Mouse (Mus musculus) CD8-positive naive resting alpha-beta T cell, adult 2 months (primary cell): ENCODE measurements around the gene Dysf.

ENCODE experiments used
- DNase-seq, 2 experiments: peaks; one replicate each; pipeline ENCODE4 v3.0.0; 2022; ENCODE audit warnings: low read depth in 2 of 2, low spot score in 2 of 2

The Dysf gene

DNA sequence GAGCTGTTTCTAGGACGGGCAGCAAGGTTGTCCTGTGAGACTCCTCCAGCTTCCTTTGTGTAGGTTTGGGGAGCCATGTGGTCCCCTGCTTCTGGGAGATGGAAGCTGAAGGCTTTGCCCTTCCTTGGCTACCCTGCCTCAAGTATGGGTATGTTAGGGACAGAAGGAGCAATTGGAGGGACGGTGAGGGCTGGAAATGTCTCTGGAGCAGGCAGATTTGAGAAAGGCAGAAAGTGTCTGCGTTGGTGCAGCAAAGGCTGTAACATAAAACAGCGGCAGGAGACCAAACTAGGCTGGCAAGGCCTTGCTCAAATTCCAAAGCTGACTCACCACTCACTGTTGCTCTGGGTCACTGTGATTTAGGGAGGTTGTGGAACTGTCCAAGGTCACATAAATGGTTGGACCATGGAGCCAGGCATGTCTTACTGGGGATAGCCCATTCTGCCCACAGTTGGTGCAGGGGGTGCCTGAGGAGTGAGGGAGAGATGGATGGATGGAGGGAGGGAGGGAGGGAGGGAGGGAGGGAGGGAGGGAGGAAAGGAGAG, 148.2 kb downstream of the Dysf start:
- DNase-seq, result no peak

DNA sequence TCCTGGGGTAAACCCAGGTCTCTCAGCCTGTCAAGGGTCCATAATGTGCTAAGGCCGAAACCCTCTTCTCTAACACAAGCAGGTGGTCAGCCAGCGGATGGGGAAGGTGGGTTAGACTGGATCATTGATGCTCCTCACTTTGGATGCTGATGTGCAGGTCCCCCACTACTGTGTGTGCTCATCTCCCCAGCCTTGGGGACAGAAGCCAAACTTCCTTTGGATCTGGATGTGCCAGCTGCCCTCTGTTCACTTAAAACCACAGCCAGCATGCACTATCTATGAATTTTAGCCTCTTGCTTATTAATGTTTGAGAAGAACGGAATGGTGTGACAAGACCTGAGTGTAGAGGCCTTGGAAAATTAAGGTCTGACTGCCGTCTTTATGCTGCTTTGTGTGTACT, 150.7 kb downstream of the Dysf start:
- no peak for DNase-seq

DNA sequence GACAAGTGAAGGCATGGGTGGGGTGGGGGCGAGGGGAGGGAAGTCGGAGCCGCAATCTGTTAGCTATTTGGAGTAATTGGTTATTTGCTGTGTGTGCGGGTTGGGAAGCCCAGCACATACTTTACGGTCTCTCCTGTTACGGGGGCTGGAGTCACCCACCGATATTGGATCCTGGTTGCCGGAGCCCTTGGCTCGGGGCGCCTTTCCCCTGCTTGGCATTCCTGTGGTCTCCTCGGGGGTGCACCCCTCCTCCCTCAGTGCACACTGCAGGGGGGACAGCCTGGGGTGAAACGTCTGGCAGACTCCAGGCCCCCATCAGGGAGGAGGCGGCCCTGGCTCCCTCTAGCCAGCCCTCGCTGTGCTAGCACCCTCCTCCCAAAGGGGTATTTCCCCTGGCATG, 159.2 kb downstream of the Dysf start:
- no peak for DNase-seq

DNA sequence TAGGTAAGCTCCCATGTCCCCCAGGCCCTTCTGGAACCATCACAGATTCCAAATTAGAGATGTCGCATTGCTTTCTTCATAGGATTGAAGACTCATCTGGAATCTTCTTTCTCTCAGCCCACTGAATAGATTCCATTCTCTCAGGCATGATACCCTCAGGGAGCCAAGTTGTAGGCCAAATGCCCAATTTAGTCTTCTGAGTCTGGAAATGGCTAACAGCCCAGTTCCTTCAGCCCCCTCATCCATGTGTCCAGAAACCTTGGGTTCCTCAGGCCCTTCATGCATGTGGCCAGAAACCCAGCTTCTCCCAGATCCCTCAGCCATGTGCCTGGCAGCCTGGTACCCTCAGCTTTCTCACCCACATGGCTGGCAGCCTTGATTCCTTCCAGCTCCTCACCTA, 160.2 kb downstream of the Dysf start:
- no peak for DNase-seq

DNA sequence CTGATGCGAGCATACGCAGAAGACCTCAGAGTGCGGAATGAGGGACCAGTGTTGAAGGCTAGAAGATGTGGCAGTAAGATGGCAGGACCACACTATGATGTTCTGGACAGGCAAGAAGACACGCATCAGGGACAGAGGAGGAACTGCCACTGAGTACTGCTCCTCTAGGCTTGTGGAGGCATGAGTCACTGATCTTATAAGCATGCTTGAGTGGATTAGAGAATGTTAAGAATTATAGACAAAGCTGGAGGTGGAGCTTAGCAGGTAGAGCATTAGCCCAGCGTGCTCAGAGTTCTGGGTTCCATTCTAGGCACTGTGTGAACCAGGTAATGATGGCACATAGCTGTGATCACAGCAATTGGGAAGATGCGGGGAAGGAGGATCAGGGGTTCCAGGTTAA, 165.2 kb downstream of the Dysf start:
- no peak for DNase-seq

DNA sequence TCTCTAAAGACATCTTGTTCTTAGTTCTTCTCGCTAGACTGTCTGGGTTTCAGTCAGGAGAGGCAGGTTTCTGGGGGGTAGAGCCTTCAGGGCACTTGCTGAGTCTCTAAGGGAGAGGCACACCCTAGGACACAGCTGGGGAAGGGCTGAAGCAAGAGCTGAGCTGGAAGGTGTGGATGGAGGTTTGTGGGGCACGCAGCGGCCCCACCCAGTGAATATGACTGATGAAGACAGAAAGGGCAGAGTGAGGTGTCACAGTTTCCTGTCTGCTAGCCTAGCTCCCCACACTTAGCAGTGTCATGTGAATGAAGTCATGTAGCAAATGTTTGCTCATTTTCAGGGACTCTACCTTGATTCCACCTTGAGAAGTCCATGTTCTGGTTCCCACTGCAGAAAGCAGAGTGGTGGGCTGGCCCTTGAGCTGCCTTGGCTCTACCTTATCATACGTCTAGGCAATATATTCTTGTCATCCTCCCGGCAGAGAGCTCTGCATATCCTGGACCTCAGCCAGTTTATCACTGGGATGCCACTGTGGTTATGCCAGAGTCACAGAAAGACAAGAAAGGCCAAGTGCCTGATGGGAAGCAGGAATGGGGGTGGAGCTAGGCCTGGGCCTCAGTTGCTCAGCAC, 170.5 kb downstream of the Dysf start:
- DNase-seq, result no peak

DNA sequence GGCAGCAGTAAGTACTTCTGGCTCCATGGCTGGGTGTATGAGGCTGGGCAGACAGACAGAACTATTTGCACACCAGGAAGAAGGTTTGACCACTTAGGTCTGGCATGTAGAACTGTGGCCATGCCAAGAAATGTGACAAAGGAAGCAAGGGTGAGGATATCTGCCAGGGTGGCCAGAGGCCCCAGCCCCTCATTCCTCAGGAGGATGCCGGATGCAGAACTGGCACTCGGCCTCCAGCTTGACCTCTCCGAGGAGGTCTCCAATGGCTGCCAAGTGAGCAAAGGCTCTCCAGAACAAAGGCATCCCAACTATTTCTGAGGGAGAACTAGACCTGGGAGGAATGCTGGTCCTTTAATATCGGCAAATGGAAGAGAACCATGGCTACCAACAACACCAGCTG, 173.1 kb downstream of the Dysf start:
- DNase-seq, result no peak

DNA sequence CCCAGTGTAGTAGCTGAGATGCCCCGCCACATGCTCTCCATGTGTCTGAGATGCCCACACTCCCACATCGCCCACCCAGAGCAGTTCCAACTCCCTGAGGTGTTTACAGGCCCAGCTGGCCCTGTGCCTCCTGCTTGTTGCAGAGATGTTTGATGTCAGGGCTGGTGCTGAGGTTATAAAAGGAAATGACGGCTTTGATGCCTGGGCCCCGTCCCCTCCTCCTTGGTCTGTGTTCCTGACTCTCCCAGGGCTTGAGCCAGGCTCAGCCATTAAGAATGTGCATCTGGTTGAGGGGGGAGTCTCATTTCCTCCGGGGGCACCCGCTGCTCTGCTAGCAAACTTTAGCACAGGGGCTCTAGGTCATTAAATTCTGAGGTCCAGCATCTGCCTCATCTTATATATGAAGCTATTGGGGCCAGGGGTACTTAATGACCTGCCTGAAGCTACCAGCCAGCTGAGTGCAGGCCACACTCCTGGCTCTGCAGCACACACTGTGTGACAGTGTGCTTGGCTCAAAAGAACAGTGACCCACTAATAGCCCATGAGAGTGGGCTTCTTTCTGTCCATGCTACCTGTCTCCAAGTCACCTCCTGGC, 183.4 kb downstream of the Dysf start:
- DNase-seq, result no peak

DNA sequence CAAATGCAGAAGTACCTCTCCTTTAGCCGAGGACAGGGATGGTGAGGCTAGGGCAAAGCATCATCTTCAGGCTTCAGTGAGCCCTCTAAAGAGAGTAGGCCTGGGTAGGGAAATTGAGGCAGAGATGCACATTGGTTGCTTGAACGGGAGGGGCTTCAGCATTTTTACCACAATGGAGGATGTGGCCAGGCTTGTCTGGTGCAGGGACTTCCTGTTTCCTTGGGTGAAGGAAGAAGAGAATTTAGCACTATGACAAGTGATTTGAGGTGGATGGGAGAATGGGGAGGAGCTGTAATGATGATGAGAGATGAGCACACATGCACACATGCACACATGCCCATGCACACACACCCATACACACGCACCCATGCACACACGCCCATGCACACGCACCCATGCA, 188.1 kb downstream of the Dysf start:
- DNase-seq, result no peak

DNA sequence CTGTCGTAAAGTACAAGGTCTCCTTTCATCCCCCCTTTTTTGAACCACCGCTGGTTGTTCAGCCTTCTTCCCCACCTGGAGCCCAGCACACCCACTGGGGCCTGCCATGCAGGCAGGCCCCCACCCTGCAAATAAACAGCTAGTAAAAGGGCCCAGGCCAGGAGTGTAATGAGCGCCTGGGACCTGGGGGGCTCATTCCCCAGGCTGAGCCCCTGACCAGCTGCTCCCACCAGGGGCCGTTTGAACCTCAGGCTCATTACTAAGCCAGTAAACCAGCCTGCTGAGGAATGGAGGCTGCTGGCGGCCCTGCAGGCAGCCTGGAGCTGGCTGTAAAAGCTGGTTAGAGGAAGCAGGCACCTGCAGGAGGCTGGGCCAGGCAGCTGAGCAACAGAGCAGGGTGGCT, 189.4 kb downstream of the Dysf start:
- DNase-seq, result no peak

DNA sequence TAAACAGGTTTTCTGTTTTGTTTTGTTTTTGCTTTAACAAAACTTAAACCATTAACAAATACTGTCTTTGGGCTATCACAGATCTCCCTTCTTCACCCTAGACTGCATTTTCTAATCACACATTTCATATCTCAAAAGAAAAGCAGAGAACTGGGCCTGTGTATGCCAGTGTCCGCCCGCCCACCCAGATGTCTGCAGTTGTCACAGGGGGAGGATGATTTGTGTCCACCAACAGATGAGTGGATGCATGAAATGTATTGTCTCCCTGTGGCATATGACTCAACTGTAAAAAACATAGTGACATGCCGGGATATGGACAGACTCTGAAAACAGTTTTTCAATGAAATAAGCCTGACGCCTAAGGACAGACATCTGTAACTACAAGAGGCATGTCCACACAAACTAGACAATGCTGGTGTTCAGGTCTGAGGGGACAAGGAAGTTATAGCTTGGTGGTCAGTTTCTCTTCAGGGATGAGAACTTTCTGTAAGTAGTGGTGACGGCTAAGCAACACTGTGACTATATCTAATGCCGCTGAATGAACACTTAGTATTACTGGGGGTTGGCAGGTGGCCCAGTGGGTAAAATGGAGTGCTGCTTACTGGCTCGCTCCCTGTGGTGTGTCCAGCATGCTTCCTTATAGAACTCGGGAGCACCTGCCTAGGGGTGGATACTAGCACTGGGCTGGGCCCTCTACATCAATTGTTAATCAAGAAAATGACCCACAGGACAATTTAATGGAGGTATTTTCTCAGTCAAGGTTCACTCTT, 193.5 kb downstream of the Dysf start:
- DNase-seq, result no peak

DNA sequence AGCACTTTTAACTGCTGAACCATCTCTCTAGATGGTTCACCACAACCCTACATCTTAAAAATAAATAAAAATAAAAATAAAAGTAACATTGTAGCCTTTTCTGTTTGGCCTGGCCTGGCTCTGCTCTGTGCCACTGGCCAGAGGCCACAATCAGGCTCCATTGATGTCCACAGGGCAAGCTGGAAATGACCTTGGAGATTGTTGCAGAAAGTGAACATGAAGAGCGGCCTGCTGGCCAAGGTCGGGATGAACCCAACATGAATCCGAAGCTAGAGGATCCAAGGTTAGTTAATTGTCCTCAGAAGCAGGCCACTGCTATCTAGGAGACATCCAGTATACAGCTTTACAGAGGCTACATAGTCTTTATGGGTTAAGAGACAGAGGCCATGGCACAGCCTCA, 197.2 kb downstream of the Dysf start:
- no peak for DNase-seq

DNA sequence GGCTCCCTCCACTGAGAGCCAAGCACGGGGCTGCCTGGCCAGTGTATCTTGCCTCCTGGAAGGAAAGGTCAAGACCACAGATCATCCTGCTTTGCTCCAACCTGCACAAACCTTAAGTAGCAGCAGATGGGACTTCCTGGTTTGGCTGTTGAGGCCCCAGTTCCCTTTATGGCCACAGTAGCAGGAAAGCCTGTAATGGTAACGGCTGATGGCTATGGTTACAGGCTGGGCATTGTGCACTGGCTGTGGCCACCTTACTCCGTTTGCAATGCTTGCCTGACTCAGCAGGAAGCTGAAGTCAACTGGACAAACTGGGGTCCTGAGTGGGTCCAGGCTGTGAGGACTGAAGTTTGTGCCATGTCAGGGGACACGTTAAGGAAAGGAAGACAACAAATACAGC, 200.2 kb downstream of the Dysf start:
- DNase-seq, result no peak

DNA sequence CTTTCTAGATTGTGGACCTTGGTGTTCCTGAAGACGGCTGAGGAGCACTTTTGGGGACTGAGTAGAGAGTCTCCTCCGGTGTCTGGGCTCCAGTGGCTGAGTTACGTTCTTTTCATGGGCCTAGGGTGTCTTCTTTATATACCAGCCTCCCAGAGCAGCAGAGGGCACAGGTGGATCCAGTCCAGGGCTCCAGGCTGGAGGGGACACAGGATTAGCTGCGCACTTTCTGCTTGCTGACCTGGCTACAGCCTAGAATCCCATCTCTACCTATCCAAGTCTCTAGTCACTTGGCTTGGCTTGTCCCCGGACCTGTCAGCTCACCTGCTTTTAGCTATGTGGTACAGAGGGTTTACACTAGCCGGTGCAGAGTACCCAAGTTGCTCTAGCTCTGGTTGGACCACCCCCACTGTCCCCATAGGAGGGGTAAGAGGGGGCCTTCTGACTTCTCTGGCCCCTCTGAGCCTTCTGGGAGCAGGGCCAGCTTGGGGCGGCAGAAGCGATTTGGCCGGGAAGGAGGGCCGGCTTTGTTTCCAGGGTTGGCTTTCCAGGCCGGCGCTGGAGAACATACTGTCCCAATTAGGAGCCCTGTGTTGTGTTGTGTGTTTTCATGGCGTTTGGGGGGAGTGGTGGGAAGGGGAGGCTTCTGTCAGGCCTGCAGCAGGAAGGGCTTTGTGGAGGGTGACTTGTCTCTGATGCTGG, 201.5 kb downstream of the Dysf start:
- no peak for DNase-seq

DNA sequence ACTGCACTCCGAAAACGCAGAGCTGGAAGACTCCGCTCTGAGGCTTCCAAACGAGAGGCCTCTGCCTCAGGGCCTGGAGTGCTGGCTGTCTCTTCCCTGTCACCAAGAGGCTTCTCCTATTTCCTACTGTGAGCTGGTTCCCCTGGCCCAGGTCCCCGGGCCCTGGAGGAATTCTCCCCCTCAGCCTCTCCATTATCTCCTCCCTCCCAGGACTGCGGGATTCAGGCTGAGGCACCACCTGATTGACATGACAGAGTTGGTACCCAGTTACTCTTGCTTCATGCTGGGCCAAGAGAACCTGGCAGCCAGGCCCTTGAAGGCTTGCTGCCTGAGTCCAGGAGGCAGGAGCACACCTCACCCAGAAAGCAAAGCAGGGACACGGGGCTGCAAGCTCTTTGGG, 203.1 kb downstream of the Dysf start:
- DNase-seq, result no peak

DNA sequence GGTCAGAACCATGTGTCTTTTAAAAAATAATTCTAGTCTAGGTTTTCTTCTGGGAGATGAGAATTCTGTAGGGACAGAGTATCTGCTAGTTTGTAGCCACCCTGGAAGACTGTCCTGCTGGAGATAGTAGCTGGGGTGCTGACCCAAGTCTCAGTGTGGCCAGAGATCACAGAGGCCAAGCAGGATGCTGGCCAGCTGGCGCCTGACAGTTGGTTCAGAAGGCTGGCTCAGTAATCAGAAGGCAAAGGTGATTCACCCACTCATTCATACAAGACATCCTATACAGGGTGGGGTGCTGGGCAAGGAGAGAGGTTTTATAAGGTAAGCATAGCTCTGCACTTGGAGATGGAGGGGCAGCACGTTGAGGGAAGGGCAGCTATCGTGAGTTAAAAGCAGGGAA, 204.7 kb downstream of the Dysf start:
- no peak for DNase-seq

DNA sequence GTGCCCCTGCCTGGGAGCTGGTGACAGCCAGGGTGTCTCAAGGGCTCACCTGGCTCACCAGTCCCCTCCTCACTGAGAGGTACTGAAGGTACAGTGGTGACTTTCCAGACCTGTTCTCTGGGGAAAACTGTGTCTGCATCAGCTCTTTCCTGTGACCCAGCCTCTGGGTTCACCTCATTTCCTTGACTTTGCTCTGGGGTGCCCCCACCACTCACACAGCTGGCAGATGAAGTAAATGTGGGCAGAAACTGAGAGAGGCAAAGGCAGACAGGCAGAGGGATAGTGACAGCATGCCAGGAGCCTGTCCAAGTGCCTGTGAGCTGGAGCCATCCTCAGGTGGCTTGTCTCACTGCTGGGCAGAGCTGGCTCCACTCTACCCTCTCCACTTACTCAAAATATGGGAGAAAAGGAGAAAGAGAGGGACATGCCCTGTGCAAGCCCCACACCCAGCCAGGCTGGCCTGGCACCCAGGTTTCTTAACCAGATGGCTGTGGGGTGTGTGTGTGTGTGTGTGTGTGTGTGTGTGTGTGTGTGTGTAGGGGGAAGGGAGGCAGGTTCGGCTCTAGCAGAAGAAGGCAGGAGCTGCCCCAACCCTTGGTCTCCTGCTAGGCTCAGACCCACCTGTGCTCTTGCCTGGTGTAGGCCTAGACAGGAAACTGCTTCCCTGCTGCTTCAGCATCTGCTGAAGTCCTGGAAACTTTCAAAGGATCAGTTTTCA, 209.0 kb downstream of the Dysf start:
- DNase-seq, result no peak

DNA sequence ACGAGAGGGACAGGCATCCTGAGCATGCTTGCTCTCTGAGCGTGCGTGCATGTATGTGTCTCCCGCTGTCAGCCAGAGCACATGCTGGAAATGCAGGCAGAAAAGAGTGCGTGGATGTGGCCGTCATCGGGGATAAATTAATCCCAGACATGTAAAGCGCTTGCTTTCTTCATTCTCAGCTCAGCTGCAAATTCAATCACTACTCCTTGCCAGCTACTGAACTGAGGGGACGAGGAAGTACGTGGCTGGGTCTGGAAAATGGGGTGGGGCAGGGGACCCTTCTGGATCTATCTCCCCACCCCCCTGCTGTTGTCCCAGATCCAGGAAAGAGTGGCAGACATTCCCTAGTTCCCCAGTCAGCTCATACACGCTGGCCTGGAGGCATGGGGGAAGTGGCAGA, 210.7 kb downstream of the Dysf start:
- DNase-seq, result no peak

DNA sequence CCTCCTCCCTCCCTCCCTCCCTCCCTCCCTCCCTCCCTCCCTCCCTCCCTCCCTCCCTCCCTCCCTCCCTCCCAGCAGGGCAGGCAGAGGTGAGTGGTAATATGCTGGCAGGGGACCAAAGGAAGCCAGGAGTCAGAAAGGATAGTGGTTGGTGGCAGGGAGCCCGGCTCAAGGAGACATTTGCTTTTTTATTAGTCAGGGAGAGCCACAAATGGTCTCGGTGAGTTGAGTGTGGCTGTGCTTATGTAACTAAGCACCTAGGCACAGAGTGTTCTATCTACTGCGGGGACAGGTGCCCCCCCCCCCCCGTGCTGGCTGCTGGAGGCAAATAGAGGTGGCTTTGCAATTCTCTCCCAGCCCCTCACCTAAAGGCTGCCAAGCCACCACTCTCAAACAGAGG, 216.5 kb downstream of the Dysf start:
- DNase-seq, result no peak

DNA sequence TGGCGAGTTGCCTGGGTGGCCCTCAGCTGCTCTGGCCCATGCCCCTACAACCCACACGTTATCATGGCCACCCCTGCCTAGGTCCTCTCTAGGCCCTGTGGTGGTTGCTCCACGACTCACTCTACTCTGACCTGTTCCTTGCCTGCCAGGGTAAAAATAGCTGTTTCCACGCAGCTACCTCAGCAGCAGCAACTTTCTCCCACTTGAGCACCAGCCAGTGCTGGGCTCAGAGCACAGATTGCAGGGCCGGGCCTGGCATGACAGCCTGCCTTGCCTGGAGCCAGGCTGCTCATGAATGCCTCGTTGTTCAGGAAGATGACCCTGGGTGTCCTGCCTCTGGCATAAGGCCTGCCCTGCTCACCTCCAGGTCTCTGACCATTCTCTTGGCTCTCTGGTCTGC, 217.2 kb downstream of the Dysf start:
- DNase-seq, result no peak

DNA sequence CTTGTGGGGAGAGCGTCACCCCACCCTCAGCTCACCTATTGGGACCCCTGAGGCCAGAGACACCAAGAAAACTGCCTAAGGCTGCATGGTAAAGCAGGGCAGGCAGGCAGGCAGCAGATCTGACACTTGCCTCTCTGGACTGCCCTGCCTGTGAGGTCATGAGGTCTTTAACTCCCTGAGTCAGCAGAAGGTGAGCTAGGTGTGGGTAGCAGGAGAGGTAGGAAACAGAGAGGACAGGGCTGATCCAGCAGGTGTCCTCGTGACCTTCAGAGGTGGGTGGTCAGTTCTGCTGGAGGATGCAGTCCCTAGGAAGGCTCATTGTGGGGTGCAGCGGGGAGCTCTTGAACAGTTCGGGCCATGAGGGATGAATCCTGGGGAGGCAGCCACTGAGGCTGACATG, 219.8 kb downstream of the Dysf start:
- no peak for DNase-seq
